Mouse (Mus musculus): ENCODE data around the gene Picalm.

GRCm38 (mm10) chr7:90129732-90130392, at the start of gene Picalm:
- TF ChIP-seq CTCF (IDR thresholded peaks at IDR 0.05; ENCODE audit: low read depth) (peak; percentile 23; the same call in 1 of the 2 replicates), EP300 (IDR thresholded peaks at IDR 0.05; ENCODE audit: low read depth) (no peak; the same call in 1 of the 2 replicates)
